Mouse (Mus musculus) cerebellum, adult 2 months (tissue): ENCODE data around the gene Cdh22. TPM values are rescaled to one million over a fixed set of nuclear protein-coding genes. Genes with fewer than 3 reads are reported as not detected.
A peak's percentile ranks its signal among the peaks of the same experiment; 100 is the strongest.

Experiments used
- DNase-seq, 2 experiments: peaks; one replicate each; pipeline ENCODE4 v3.0.0; 2021
- H3K27ac ChIP-seq: fragments of 200-500 bp; 2 replicates; pipeline ENCODE4 v1.5.1; 2012; ENCODE audit warnings: low read length, control low read depth, inconsistent platforms; ENCODE audit not compliant: insufficient read depth
- H3K27me3 ChIP-seq: fragments of 200-500 bp; 2 replicates; pipeline ENCODE4 v1.6.1; 2012; ENCODE audit warnings: inconsistent platforms, mild to moderate bottlenecking, low read length, moderate library complexity; ENCODE audit not compliant: control insufficient read depth, insufficient read depth
- H3K4me1 ChIP-seq: fragments of 200-500 bp; 2 replicates; pipeline ENCODE4 v1.6.1; 2011; ENCODE audit warnings: low read length; ENCODE audit not compliant: control insufficient read depth, insufficient read depth
- H3K4me3 ChIP-seq: fragments of 200-500 bp; replicated peaks from 2 replicates; pipeline ENCODE3; 2011; ENCODE audit warnings: mild to moderate bottlenecking, low read depth, low read length, control low read depth; ENCODE audit not compliant: insufficient read depth
- CTCF ChIP-seq: fragments of 200-500 bp; IDR thresholded peaks from 2 replicates; pipeline ENCODE4 v1.5.1; 2011; ENCODE audit warnings: low read depth, mild to moderate bottlenecking, control low read depth, low read length, moderate library complexity, borderline replicate concordance; ENCODE audit not compliant: insufficient read depth
- POLR2A ChIP-seq: fragments of 200-500 bp; IDR thresholded peaks from 2 replicates; pipeline ENCODE4 v1.6.1; 2011; ENCODE audit warnings: low read length, control low read depth, borderline replicate concordance; ENCODE audit not compliant: insufficient read depth
- WGBS: fragments of 180-500 bp; shearing (Covaris S2); methylation state at CpG from one replicate; pipeline ENCODE4 v1.1.7; 2018; 5-methylcytosine and 5-hydroxymethylcytosine counted together
- polyA plus RNA-seq: library from polyadenylated mRNA; depleted of rRNA; stranded (reverse); fragments of >200 nt; gene quantifications from 2 replicates; pipeline ENCODE4 v1.2.3, GENCODE M21; 2012; rRNA removed

The Cdh22 gene
- polyA plus RNA-seq, 1 experiment, result 51.9 TPM

DNA sequence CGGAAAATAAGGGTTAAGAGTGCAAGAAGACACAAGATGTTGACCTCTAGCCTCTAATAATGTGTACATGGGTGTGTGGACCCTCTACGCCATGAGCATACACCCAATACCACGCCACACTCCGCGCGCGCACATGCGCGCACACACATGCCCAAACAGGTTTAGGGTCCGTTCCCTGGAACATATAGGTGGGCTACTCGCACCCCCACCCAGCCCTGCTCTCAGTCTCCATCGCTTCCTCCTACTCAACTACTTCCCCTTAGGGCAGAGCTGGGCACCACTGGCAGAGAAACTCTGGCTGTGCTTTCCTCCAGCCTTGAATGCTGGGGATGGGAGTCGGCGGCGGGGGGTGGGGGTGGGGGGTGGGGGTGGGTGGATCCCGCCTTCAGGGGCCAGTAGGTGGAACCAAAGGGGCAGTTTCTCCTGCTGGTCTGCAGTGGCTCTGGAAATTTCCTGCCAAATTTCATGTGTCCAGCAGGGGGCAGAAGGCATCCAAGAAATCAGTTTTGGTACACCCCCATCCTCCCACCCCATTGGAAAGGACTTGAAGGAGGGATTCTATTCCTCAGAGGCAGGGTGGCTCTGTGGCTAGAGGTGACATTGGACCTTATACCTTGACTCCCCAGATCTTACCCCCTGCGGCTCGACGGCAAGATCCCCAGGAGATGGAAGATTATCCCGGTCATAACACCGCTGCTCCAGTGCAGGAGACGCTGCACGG lies 164.4 kb downstream of the Cdh22 start:
- H3K27me3 ChIP-seq, result no peaks in the 10 kb centered on the region
- peak overlapping the region; percentile 51; the same call in 1 of the 2 replicates for H3K27ac ChIP-seq
- H3K4me1 ChIP-seq, result peaks cover 36% of the 10 kb centered on the region
- peak overlapping the region; percentile 30 for H3K4me3 ChIP-seq
- TF ChIP-seq CTCF (peak; percentile 82), POLR2A (no peak)
- WGBS, result 26% methylated on average over 23 of the region's 23 CpGs
- DNase-seq, result peak; percentile 82 to 88

DNA sequence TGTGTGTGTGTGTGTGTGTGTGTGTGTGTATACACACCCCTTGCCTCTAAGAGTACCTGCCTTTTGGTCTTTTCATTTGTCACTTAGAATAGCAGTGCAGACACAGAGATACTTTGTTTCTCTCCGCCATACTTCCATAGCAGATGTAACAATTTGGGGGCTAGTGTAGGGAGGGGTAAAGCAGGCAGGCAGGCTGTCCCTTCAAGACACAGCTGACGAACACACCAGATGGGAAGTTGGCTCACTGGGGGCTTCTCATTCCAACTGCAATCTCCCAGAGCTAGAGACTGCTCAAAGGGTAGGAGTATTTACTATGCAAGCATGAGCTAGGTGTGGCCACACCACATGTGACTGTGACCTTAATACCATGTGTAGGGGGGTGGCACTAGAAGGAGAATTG lies 165.8 kb downstream of the Cdh22 start:
- no peak for DNase-seq
- WGBS, result 73% methylated on average over 2 of the region's 2 CpGs
- no peak overlapping the region for H3K27ac ChIP-seq
- H3K27me3 ChIP-seq, result no peaks in the 10 kb centered on the region
- H3K4me3 ChIP-seq, result no peak overlapping the region
- TF ChIP-seq POLR2A (no peak), CTCF (no peak)
- H3K4me1 ChIP-seq, result peaks cover 23% of the 10 kb centered on the region

DNA sequence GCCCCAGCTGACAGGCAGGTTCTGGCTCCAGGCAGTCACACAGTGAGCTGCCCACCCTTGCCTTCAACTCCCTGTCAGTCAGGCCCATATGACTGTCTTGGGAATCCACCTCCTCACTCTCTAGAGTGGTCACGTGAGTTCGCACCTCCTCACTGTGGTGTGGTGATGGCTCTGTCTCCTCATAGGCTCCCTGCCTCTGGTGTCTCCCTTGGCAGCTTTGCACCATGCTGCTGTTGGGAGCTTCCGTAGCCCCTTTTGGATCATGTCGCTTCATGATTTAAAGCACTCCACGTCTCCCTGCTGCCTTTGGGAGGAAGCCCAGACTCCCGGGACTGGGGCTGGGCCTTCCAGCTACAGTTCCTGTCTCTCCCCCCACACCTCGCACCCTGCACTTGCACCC lies 170.2 kb downstream of the Cdh22 start:
- H3K27ac ChIP-seq, result no peak overlapping the region
- no peak for DNase-seq
- TF ChIP-seq CTCF (no peak), POLR2A (no peak)
- H3K27me3 ChIP-seq, result no peaks in the 10 kb centered on the region
- WGBS, result 36% methylated on average over 7 of the region's 7 CpGs
- no peak overlapping the region for H3K4me3 ChIP-seq
- no peaks in the 10 kb centered on the region; the same call in 1 of the 2 replicates for H3K4me1 ChIP-seq

DNA sequence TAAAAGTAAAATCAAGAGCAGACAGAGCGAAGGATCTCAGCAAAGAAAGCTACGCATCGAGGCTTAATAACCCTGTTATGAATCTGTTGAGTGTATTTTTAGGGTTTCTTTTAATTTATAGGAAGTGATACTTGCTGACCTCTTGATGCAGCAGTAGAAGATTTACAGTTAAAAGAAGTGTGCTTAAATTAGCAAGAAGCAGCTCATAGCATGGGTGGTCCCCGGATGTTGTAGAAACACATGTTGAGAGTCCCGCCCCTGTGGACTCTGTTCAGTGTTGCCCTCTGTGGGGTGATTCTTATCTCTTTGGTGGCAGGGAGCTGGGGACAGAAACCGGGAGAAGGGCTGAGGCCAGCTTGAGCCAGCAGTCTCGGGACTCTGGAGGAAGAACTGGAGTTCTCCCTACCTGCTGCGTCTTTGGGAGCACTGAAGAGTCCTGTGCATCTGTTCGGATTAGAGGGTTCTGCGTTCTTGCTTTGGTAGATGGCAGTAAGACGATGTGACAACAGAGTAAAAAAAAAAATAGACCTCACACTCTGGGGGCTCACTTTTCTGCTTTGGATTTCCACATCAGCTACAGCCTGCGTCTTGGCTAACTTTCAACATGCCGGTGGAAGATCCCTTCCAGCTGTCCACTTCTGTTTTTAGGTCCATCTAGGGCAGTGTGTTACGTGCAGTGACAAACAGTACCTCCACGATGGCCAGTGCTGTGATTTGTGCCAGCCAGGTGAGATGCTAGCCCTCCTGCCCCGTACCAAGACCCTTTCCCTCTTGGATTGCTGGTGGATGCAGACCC lies 172.8 kb downstream of the Cdh22 start:
- H3K27ac ChIP-seq, result no peak overlapping the region
- H3K27me3 ChIP-seq, result no peaks in the 10 kb centered on the region
- DNase-seq, result no peak
- no peaks in the 10 kb centered on the region for H3K4me1 ChIP-seq
- H3K4me3 ChIP-seq, result no peak overlapping the region
- WGBS, result 69% methylated on average over 16 of the region's 16 CpGs
- TF ChIP-seq CTCF, result no peak
- no peak for TF ChIP-seq POLR2A

Other genes with a start within 250 kb of the Cdh22 start
- gene Ncoa5, start 200.0 kb downstream of the Cdh22 start, polyA plus RNA-seq, result 54.9 and 56.7 TPM in 2 replicates
- gene Cd40, start 179.2 kb downstream of the Cdh22 start, polyA plus RNA-seq, result 2.1 TPM in 2 replicates
- not detected in 2 replicates for gene 1700025C18Rik, start 144.1 kb downstream of the Cdh22 start, polyA plus RNA-seq
- gene Slc35c2, start 53.0 kb upstream of the Cdh22 start, polyA plus RNA-seq, result 78.2 and 84.0 TPM in 2 replicates
- 187 and 208 TPM in 2 replicates for gene Elmo2, start 91.6 kb upstream of the Cdh22 start, polyA plus RNA-seq
- gene Zfp663, start 133.9 kb upstream of the Cdh22 start, polyA plus RNA-seq, result not detected in 2 replicates
- gene Zfp334, start 153.4 kb upstream of the Cdh22 start, polyA plus RNA-seq, result 10.6 and 10.9 TPM in 2 replicates
- 0.05 TPM in 1 of 2 replicates, not detected in the other for gene Ocstamp, start 165.6 kb upstream of the Cdh22 start, polyA plus RNA-seq
- gene Slc13a3, start 238.4 kb upstream of the Cdh22 start, polyA plus RNA-seq, result 21.6 and 22.3 TPM in 2 replicates